Comparison of ENCODE assay signal across 8 mouse cellular contexts in genomic region chr5:77094510-77095491, GRCm38 (mm10). TPM values are rescaled to one million over a fixed set of nuclear protein-coding genes. Genes with fewer than 3 reads are reported as not detected.
DNase-seq lines count a peak whose midpoint lies in the region; ATAC-seq and TF ChIP-seq lines count a peak whose summit lies in the region.

No protein-coding gene starts in this region.

- ATAC-seq in frontal cortex, adult (ENCODE audit: low TSS enrichment), result peak; percentile 80

- peak; percentile 47 to 80; a peak in 2 of 4 replicates for TF ChIP-seq POLR2A in MEL (IDR thresholded peaks at IDR 0.05; ENCODE audit: control insufficient read depth in 1 of 2, insufficient read depth in 1 of 2, low read depth in 1 of 2, low read length in 2 of 2, poor library complexity in 1 of 2)

- peak overlapping the region; percentile 25 for H3K27ac ChIP-seq in MEL (ENCODE audit: control insufficient read depth, low read depth, low read length)
- H3K27ac ChIP-seq in hindbrain, embryonic 10.5 days, result peak overlapping the region; percentile 63

- H3K79me2 ChIP-seq in MEL (ENCODE audit: control insufficient read depth, insufficient read depth, low read length, poor library complexity), result peaks cover 4% of the 10 kb centered on the region; the same call in 1 of the 2 replicates

- H3K9ac ChIP-seq in MEL (ENCODE audit: control insufficient read depth, low read depth, low read length, poor library complexity, severe bottlenecking), result peak overlapping the region; percentile 65

- TF ChIP-seq EP300 in MEL (IDR thresholded peaks at IDR 0.05; ENCODE audit: low read depth in 1 of 2, low read length in 2 of 2), result 0 out of 4 replicates have a peak, but pooled peaks of 1 of the 2 experiments have one; percentile 3

- peak; percentile 89 for DNase-seq in MEL (ENCODE audit: low read depth, low spot score)
- DNase-seq in cerebellum, adult 9-10 months, result peak; percentile 17
- DNase-seq in hindbrain, embryonic 10.5 days (ENCODE audit: low spot score), result peak; percentile 58
- DNase-seq in layer of hippocampus, postnatal 10 days (ENCODE audit: low spot score in 2 of 2), result peak; percentile 69 to 82
- DNase-seq in lung, postnatal 14 days, result peak; percentile 85
- DNase-seq in ovary, postnatal 10 days (ENCODE audit: low spot score), result peak; percentile 38
- DNase-seq in thymus, postnatal 14 days, result peak; percentile 67

- no peaks in the 10 kb centered on the region for H3K9me3 ChIP-seq in MEL (replicated peaks; ENCODE audit: insufficient read depth, low read length)
- no peaks in the 10 kb centered on the region for H3K9me3 ChIP-seq in hindbrain, embryonic 10.5 days

- TF ChIP-seq RAD21 in MEL (IDR thresholded peaks at IDR 0.05; ENCODE audit: low read depth, low read length), result no peak

- 1% methylated on average over 69 of the region's 69 CpGs for WGBS in hindbrain, embryonic 10.5 days

- H3K36me3 ChIP-seq in MEL (ENCODE audit: control insufficient read depth in 1 of 2, insufficient read depth in 2 of 2, low read length in 2 of 2), result peaks cover 0 to 56% of the 10 kb centered on the region in 2 experiments; a peak in 2 of 4 replicates
- H3K36me3 ChIP-seq in hindbrain, embryonic 10.5 days, result no peaks in the 10 kb centered on the region

- peak overlapping the region; percentile 61 to 99 for H3K4me3 ChIP-seq in MEL (ENCODE audit: control insufficient read depth in 1 of 2, insufficient read depth in 1 of 2, low read depth in 2 of 2, low read length in 2 of 2)
- H3K4me3 ChIP-seq in hindbrain, embryonic 10.5 days, result peak overlapping the region; percentile 75

- peaks cover 38 to 62% of the 10 kb centered on the region in 2 experiments for H3K4me1 ChIP-seq in MEL (ENCODE audit: control insufficient read depth in 1 of 2, insufficient read depth in 2 of 2, low read length in 2 of 2)
- H3K4me1 ChIP-seq in hindbrain, embryonic 10.5 days (replicated peaks), result peaks cover 29% of the 10 kb centered on the region

- no peaks in the 10 kb centered on the region for H3K27me3 ChIP-seq in MEL (ENCODE audit: control insufficient read depth in 1 of 2, insufficient read depth in 2 of 2, low read length in 2 of 2)
- peaks cover 61% of the 10 kb centered on the region for H3K27me3 ChIP-seq in hindbrain, embryonic 10.5 days (ENCODE audit: insufficient read depth, poor library complexity, severe bottlenecking)

- TF ChIP-seq CTCF in MEL (IDR thresholded peaks at IDR 0.05 in 2 of 3, conservative IDR thresholded peaks at IDR 0.05 in 1 of 3; ENCODE audit: control insufficient read depth in 1 of 3, insufficient read depth in 1 of 3, low read depth in 2 of 3, low read length in 3 of 3, poor library complexity in 1 of 3, severe bottlenecking in 1 of 3), result no peak

TF ChIP-seq in MEL, 35 proteins besides CTCF, POLR2A, EP300 and RAD21:
- TF ChIP-seq MXI1 (IDR thresholded peaks at IDR 0.05; ENCODE audit: low read depth, low read length), result peak; percentile 99
- no peak for TF ChIP-seq SMC3 (IDR thresholded peaks at IDR 0.05; ENCODE audit: low read depth, low read length)
- peak; percentile 96 for TF ChIP-seq MYC (IDR thresholded peaks at IDR 0.05; ENCODE audit: low read depth, low read length)
- TF ChIP-seq MYB (IDR thresholded peaks at IDR 0.05; ENCODE audit: low read depth, low read length), result no peak
- no peak for TF ChIP-seq TAL1 (IDR thresholded peaks at IDR 0.05; ENCODE audit: low read length)
- TF ChIP-seq MAX (IDR thresholded peaks at IDR 0.05; ENCODE audit: low read length), result peak; percentile 96
- TF ChIP-seq ZC3H11A (IDR thresholded peaks at IDR 0.05; ENCODE audit: low read depth, low read length), result no peak
- peak; percentile 80 for TF ChIP-seq NELFE (IDR thresholded peaks at IDR 0.05; ENCODE audit: low read depth, low read length)
- no peak for TF ChIP-seq E2F4 (IDR thresholded peaks at IDR 0.05; ENCODE audit: borderline replicate concordance, low read depth, low read length)
- TF ChIP-seq SIN3A (IDR thresholded peaks at IDR 0.05; ENCODE audit: low read length), result peak; percentile 89
- TF ChIP-seq TCF12 (IDR thresholded peaks at IDR 0.05; ENCODE audit: low read depth, low read length), result peak; percentile 56
- TF ChIP-seq CHD2 (IDR thresholded peaks at IDR 0.05; ENCODE audit: low read length), result no peak
- no peak for TF ChIP-seq GATA1 (IDR thresholded peaks at IDR 0.05; ENCODE audit: low read depth, low read length)
- TF ChIP-seq MEF2A (IDR thresholded peaks at IDR 0.05; ENCODE audit: extremely low read depth, insufficient replicate concordance, low read depth, low read length, poor library complexity, severe bottlenecking), result 0 out of 2 replicates have a peak, but pooled peaks have one; percentile 41
- TF ChIP-seq HCFC1 (IDR thresholded peaks at IDR 0.05; ENCODE audit: low read depth, low read length), result 0 out of 2 replicates have a peak, but pooled peaks have one; percentile 32
- TF ChIP-seq TBP (IDR thresholded peaks at IDR 0.05; ENCODE audit: low read depth, low read length), result peak; percentile 73
- TF ChIP-seq MAZ (IDR thresholded peaks at IDR 0.05; ENCODE audit: low read depth, low read length), result peak; percentile 76; the same call in 1 of the 2 replicates
- no peak for TF ChIP-seq JUND (IDR thresholded peaks at IDR 0.05; ENCODE audit: low read depth, low read length)
- peak; percentile 50; the same call in 1 of the 2 replicates for TF ChIP-seq ETS1 (IDR thresholded peaks at IDR 0.05; ENCODE audit: low read depth, low read length)
- no peak for TF ChIP-seq KAT2A (conservative IDR thresholded peaks at IDR 0.05; ENCODE audit: low read depth, low read length)
- TF ChIP-seq MAFK (IDR thresholded peaks at IDR 0.05; ENCODE audit: borderline replicate concordance, low read depth, low read length), result no peak
- TF ChIP-seq UBTF (IDR thresholded peaks at IDR 0.05; ENCODE audit: borderline replicate concordance, insufficient read depth, low read depth, low read length), result peak; percentile 92; the same call in 1 of the 2 replicates
- TF ChIP-seq POLR2AphosphoS2 (IDR thresholded peaks at IDR 0.05; ENCODE audit: low read length), result peak; percentile 73
- TF ChIP-seq CHD1 (IDR thresholded peaks at IDR 0.05; ENCODE audit: low read depth, low read length), result no peak
- no peak; the same call in 1 of the 2 replicates for TF ChIP-seq NRF1 (IDR thresholded peaks at IDR 0.05; ENCODE audit: insufficient read depth, low read depth, low read length, poor library complexity, severe bottlenecking)
- TF ChIP-seq USF1 (IDR thresholded peaks at IDR 0.05; ENCODE audit: low read depth, low read length), result peak; percentile 78
- TF ChIP-seq ZNF384 (IDR thresholded peaks at IDR 0.05; ENCODE audit: low read depth, low read length), result no peak
- no peak for TF ChIP-seq GABPA (IDR thresholded peaks at IDR 0.05; ENCODE audit: low read depth, low read length)
- TF ChIP-seq ZKSCAN1 (IDR thresholded peaks at IDR 0.05; ENCODE audit: low read depth, low read length), result no peak
- TF ChIP-seq USF2 (IDR thresholded peaks at IDR 0.05; ENCODE audit: borderline replicate concordance in 1 of 2, insufficient read depth in 1 of 2, low read depth in 1 of 2, low read length in 2 of 2), result no peak
- peak; percentile 76; the same call in 1 of the 2 replicates for TF ChIP-seq BHLHE40 (IDR thresholded peaks at IDR 0.05; ENCODE audit: borderline replicate concordance, low read depth, low read length)
- TF ChIP-seq ELF1 (IDR thresholded peaks at IDR 0.05; ENCODE audit: low read depth, low read length), result peak; percentile 38; the same call in 1 of the 2 replicates
- TF ChIP-seq RCOR1 (IDR thresholded peaks at IDR 0.05; ENCODE audit: low read depth, low read length), result 0 out of 2 replicates have a peak, but pooled peaks have one; percentile 6
- TF ChIP-seq POLR2AphosphoS5 (IDR thresholded peaks at IDR 0.05; ENCODE audit: borderline replicate concordance, low read depth, low read length), result no peak
- peak; percentile 87 for TF ChIP-seq ZMIZ1 (IDR thresholded peaks at IDR 0.05; ENCODE audit: low read depth, low read length)

RNA-seq across cellular contexts. Expression of gene Hopx, which starts 20.1 kb away (rescaled TPM):
- 42.3 and 43.4 TPM in 2 replicates for total RNA-seq in MEL (2012; rRNA removed)
- 10 to 100 TPM in 1 of 2 experiments, not detected in 1; 26.8 TPM for polyA plus RNA-seq in MEL (2012; ENCODE audit: insufficient read depth in 1 of 2, insufficient read length in 2 of 2, low read depth in 1 of 2, low replicate concordance in 2 of 2, missing spikeins in 1 of 2)
- polyA plus RNA-seq in hindbrain, embryonic 10.5 days (2016; fragmentation: Nextera tagmentation; extraction: Ambion mirVana), result 0.20 and 0.34 TPM in 2 replicates
- total RNA-seq in layer of hippocampus, postnatal 10 days (2021), result 10 to 100 TPM; 76.6 to 77.1 TPM

Comparison
In these comparisons a context has a peak if more than half of its experiments do, and no peak if none do; other contexts are left out.
1. Peak in every context shown above with its lines: DNase-seq, ATAC-seq, H3K4me3 ChIP-seq and H3K27ac ChIP-seq.
2. DNase-seq: peak in every context shown above with its lines; median percentile 89 in MEL; 85 in lung, postnatal 14 days; 76 in layer of hippocampus, postnatal 10 days; 67 in thymus, postnatal 14 days; 58 in hindbrain, embryonic 10.5 days; 38 in ovary, postnatal 10 days; 17 in cerebellum, adult 9-10 months.